Mouse (Mus musculus) stomach, postnatal 0 days (tissue): ENCODE results near the gene Bicc1. TPM values are rescaled to one million over a fixed set of nuclear protein-coding genes. Genes with fewer than 3 reads are reported as not detected.

Experiments
- ATAC-seq: fragments of 200-750 bp; cut with Nextera tagmentation; 2 replicates; pipeline ENCODE4 v1.8.0; 2017; ENCODE audit not compliant: low FRiP score, low TSS enrichment
- DNase-seq: peaks from one replicate; pipeline ENCODE4 v3.0.0-alpha.2; 2016; ENCODE audit warnings: low spot score
- H3K27ac ChIP-seq: fragments of 300-500 bp; sonication (generic); replicated peaks from 2 replicates; pipeline ENCODE4 v1.5.1; 2014; ENCODE audit warnings: mild to moderate bottlenecking, control low read depth
- H3K27me3 ChIP-seq: fragments of 300-500 bp; sonication (generic); 2 replicates; pipeline ENCODE4 v1.6.1; 2014; ENCODE audit warnings: low read length; ENCODE audit not compliant: control insufficient read depth, insufficient read depth
- H3K36me3 ChIP-seq: fragments of 300-500 bp; sonication (generic); 2 replicates; pipeline ENCODE4 v1.6.1; 2014; ENCODE audit warnings: low read length, mixed read lengths; ENCODE audit not compliant: control insufficient read depth, insufficient read depth
- H3K4me1 ChIP-seq: fragments of 300-500 bp; sonication (generic); replicated peaks from 2 replicates; pipeline ENCODE4 v1.6.1; 2014; ENCODE audit warnings: antibody characterized with exemption; ENCODE audit not compliant: control insufficient read depth, insufficient read depth
- H3K4me2 ChIP-seq: fragments of 300-500 bp; sonication (generic); replicated peaks from 2 replicates; pipeline ENCODE4 v1.6.1; 2014; ENCODE audit warnings: low read depth, mild to moderate bottlenecking, control low read depth, moderate library complexity
- H3K4me3 ChIP-seq: fragments of 300-500 bp; sonication (generic); 2 replicates; pipeline ENCODE4 v1.5.1; 2014; ENCODE audit warnings: low read depth, low read length, control low read depth
- H3K9ac ChIP-seq: fragments of 300-500 bp; sonication (generic); 2 replicates; pipeline ENCODE4 v1.6.1; 2014; ENCODE audit warnings: mild to moderate bottlenecking, low read length, control low read depth, mixed read lengths
- H3K9me3 ChIP-seq: fragments of 300-500 bp; sonication (generic); 2 replicates; pipeline ENCODE4 v1.6.1; 2016; ENCODE audit warnings: low read length; ENCODE audit not compliant: control insufficient read depth
- CTCF ChIP-seq: IDR thresholded peaks from 2 replicates; pipeline ENCODE4 v1.5.1; 2016; ENCODE audit warnings: antibody characterized with exemption, low read depth, mild to moderate bottlenecking, moderate library complexity
- EP300 ChIP-seq: optimal IDR thresholded peaks from 2 replicates; pipeline ENCODE3; 2016; ENCODE audit warnings: antibody characterized with exemption
- WGBS: fragments of 180-500 bp; shearing (Covaris S2); extraction: QIAGEN DNeasy Blood & Tissue Kit; methylation state at CpG from one replicate; pipeline ENCODE4 v1.1.7; 2014; 5-methylcytosine and 5-hydroxymethylcytosine counted together
- polyA plus RNA-seq: library from polyadenylated mRNA; unstranded; fragments of >200 nt; fragmentation: Nextera tagmentation; extraction: Ambion mirVana; gene quantifications from 2 replicates; pipeline ENCODE4 v1.2.1, GENCODE M21; 2015

Gene Bicc1
- polyA plus RNA-seq, 1 experiment from 2014 or later: 9.8 TPM

- no peak overlapping the region for H3K27ac ChIP-seq
- WGBS: 48% methylated on average over 3 of the region's 3 CpGs
Measured at GRCm38 (mm10) chr10:71123974-71124373, 35.5 kb downstream of the Bicc1 start.

GRCm38 (mm10) chr10:71123395-71123794 is 36.1 kb downstream of the Bicc1 start:
- Histone ChIP-seq H3K27ac (no peak overlapping the region), H3K27me3 (no peaks in the 10 kb centered on the region), H3K36me3 (no peaks in the 10 kb centered on the region), H3K4me2 (no peak overlapping the region), H3K4me3 (no peak overlapping the region), H3K9me3 (no peaks in the 10 kb centered on the region), H3K4me1 (peaks cover 5% of the 10 kb centered on the region), H3K9ac (no peak overlapping the region)
- ATAC-seq (no peak), DNase-seq (no peak)
- no peak for TF ChIP-seq CTCF
- no peak for TF ChIP-seq EP300
- WGBS: 58% methylated on average over 4 of the region's 4 CpGs

More at GRCm38 (mm10) chr10:71123974-71124373, 35.5 kb downstream of the Bicc1 start:
- no peak for DNase-seq
- Histone ChIP-seq H3K9ac (no peak overlapping the region), H3K4me2 (no peak overlapping the region), H3K9me3 (no peaks in the 10 kb centered on the region), H3K4me3 (no peak overlapping the region), H3K4me1 (peaks cover 5% of the 10 kb centered on the region), H3K27me3 (no peaks in the 10 kb centered on the region), H3K36me3 (no peaks in the 10 kb centered on the region)
- ATAC-seq: no peak
- no peak for TF ChIP-seq EP300
- TF ChIP-seq CTCF: peak; percentile 52

- H3K36me3 ChIP-seq: no peaks in the 10 kb centered on the region
- H3K4me2 ChIP-seq: no peak overlapping the region
- no peak overlapping the region for H3K27ac ChIP-seq
- H3K9ac ChIP-seq: no peak overlapping the region
- H3K4me1 ChIP-seq: peaks cover 5% of the 10 kb centered on the region
- DNase-seq: no peak
- H3K27me3 ChIP-seq: no peaks in the 10 kb centered on the region
- 81% methylated on average over 8 of the region's 8 CpGs for WGBS
- TF ChIP-seq EP300: no peak
- peak; percentile 13; the same call in 1 of the 2 replicates for TF ChIP-seq CTCF
- H3K4me3 ChIP-seq: no peak overlapping the region
- no peak for ATAC-seq
- no peaks in the 10 kb centered on the region for H3K9me3 ChIP-seq
Measured at GRCm38 (mm10) chr10:71122480-71122879, 37.0 kb downstream of the Bicc1 start.

- no peaks in the 10 kb centered on the region for H3K36me3 ChIP-seq
- H3K9ac ChIP-seq: no peak overlapping the region
- H3K4me2 ChIP-seq: no peak overlapping the region
- no peaks in the 10 kb centered on the region for H3K9me3 ChIP-seq
- H3K27ac ChIP-seq: no peak overlapping the region
- H3K27me3 ChIP-seq: no peaks in the 10 kb centered on the region
- WGBS: 76% methylated on average over 3 of the region's 3 CpGs
- H3K4me1 ChIP-seq: peaks cover 5% of the 10 kb centered on the region
- DNase-seq: peak; percentile 6
- H3K4me3 ChIP-seq: no peak overlapping the region
- ATAC-seq: no peak
- no peak for TF ChIP-seq EP300
- TF ChIP-seq CTCF: no peak
Measured at GRCm38 (mm10) chr10:71120769-71121165, 38.7 kb downstream of the Bicc1 start.

- H3K27me3 ChIP-seq: no peaks in the 10 kb centered on the region
- H3K4me3 ChIP-seq: no peak overlapping the region
- H3K27ac ChIP-seq: 0 out of 2 replicates have a peak overlapping the region, but pooled peaks have one; percentile 49
- ATAC-seq: no peak
- H3K4me2 ChIP-seq: no peak overlapping the region
- H3K9me3 ChIP-seq: no peaks in the 10 kb centered on the region
- TF ChIP-seq CTCF (no peak), EP300 (no peak)
- H3K4me1 ChIP-seq: peaks cover 5% of the 10 kb centered on the region
- WGBS: 50% methylated on average over 14 of the region's 14 CpGs
- H3K36me3 ChIP-seq: no peaks in the 10 kb centered on the region
- H3K9ac ChIP-seq: no peak overlapping the region
- DNase-seq: peak; percentile 13
Measured at GRCm38 (mm10) chr10:71120121-71120768, 39.3 kb downstream of the Bicc1 start.

- Histone ChIP-seq H3K9me3 (no peaks in the 10 kb centered on the region), H3K27me3 (no peaks in the 10 kb centered on the region), H3K27ac (no peak overlapping the region), H3K4me2 (no peak overlapping the region), H3K4me3 (no peak overlapping the region), H3K36me3 (no peaks in the 10 kb centered on the region), H3K9ac (no peak overlapping the region), H3K4me1 (peaks cover 5% of the 10 kb centered on the region)
- DNase-seq: peak; percentile 11
- no peak for ATAC-seq
- WGBS: 43% methylated on average over 15 of the region's 15 CpGs
- TF ChIP-seq EP300 (no peak), CTCF (no peak)
Measured at GRCm38 (mm10) chr10:71119120-71119847, 40.2 kb downstream of the Bicc1 start.
